Mouse (Mus musculus) stomach, postnatal 0 days (tissue): ENCODE measurements around the gene Myog.

Experiments
- CTCF ChIP-seq: IDR thresholded peaks from 2 replicates; pipeline ENCODE4 v1.5.1; 2016; ENCODE audit warnings: antibody characterized with exemption, low read depth, mild to moderate bottlenecking, moderate library complexity
- EP300 ChIP-seq: optimal IDR thresholded peaks from 2 replicates; pipeline ENCODE3; 2016; ENCODE audit warnings: antibody characterized with exemption

DNA sequence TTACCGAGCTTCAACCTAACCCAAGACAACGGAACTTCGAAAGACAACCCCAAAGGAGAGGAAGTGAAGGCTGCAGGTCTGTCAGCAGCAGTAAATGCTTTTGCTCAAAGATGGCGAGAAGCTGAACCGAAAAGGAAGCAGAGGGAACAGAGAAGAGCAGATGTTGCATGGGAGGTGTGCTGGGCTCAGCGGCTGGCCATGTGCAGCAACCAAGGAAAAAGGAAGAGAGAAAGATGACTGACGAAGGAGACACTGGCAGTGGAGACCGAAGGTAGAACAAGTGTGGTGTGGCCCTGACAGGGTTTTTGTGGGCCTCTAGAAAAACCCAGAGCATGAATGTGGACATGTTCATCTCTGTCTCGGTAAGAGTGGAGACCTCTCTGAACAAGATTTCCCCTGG lies 49.1 kb upstream of the Myog start:
- no peak for TF ChIP-seq CTCF
- TF ChIP-seq EP300, result no peak
